Mouse (Mus musculus): ENCODE data around the gene Lrrc75a. TPM values are rescaled to one million over a fixed set of nuclear protein-coding genes. Genes with fewer than 3 reads are reported as not detected.

Gene Lrrc75a
- total and polyA plus RNA-seq, 3 experiments, result 7.0 to 8.9 TPM; not detected in 1

DNA sequence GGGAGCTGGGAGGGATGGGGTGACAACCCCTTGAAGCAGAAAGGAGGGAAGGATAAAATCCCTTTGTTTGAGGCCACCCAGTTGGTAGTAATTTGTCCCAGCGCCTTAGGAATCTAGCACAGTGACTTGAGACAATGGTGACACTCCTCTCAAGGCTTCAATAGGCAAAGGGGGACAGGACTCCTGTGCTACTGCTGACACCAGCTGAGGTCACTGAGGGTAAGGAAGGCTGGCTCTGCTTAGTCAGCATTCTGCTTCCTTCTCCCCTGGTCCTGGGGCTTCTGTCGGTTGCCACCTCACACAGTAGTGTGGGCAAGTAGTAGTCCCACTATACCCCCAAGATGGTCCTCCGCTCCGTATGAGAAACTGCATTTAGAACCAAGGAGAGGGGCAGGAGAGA is 17.2 kb downstream of the Lrrc75a start:
- H3K4me1 ChIP-seq (ENCODE audit: control insufficient read depth in 1 of 2, insufficient read depth in 2 of 2, low read length in 2 of 2), result peaks cover 0 to 8% of the 10 kb centered on the region in 2 experiments; a peak in 1 of 4 replicates

GRCm38 (mm10) chr11:62630225-62630821 is 18.0 kb downstream of the Lrrc75a start:
- Histone ChIP-seq H3K4me3 (ENCODE audit: control insufficient read depth in 1 of 2, insufficient read depth in 1 of 2, low read depth in 2 of 2, low read length in 2 of 2) (no peak overlapping the region), H3K27me3 (ENCODE audit: control insufficient read depth in 1 of 2, insufficient read depth in 2 of 2, low read length in 2 of 2) (no peaks in the 10 kb centered on the region)
- TF ChIP-seq ZMIZ1 (IDR thresholded peaks at IDR 0.05; ENCODE audit: low read depth, low read length) (no peak), ETS1 (IDR thresholded peaks at IDR 0.05; ENCODE audit: low read depth, low read length) (no peak), HCFC1 (IDR thresholded peaks at IDR 0.05; ENCODE audit: low read depth, low read length) (no peak), KAT2A (conservative IDR thresholded peaks at IDR 0.05; ENCODE audit: low read depth, low read length) (no peak), POLR2A (IDR thresholded peaks at IDR 0.05; ENCODE audit: control insufficient read depth in 1 of 2, insufficient read depth in 1 of 2, low read depth in 1 of 2, low read length in 2 of 2, poor library complexity in 1 of 2) (no peak), ZNF384 (IDR thresholded peaks at IDR 0.05; ENCODE audit: low read depth, low read length) (no peak), ELF1 (IDR thresholded peaks at IDR 0.05; ENCODE audit: low read depth, low read length) (no peak), BHLHE40 (IDR thresholded peaks at IDR 0.05; ENCODE audit: borderline replicate concordance, low read depth, low read length) (no peak), USF1 (IDR thresholded peaks at IDR 0.05; ENCODE audit: low read depth, low read length) (no peak), SIN3A (IDR thresholded peaks at IDR 0.05; ENCODE audit: low read length) (no peak), MAX (IDR thresholded peaks at IDR 0.05; ENCODE audit: low read length) (no peak)

More for the DNA sequence above, 17.2 kb downstream of the Lrrc75a start:
- Histone ChIP-seq H3K4me3 (ENCODE audit: control insufficient read depth in 1 of 2, insufficient read depth in 1 of 2, low read depth in 2 of 2, low read length in 2 of 2) (no peak overlapping the region), H3K9me3 (replicated peaks; ENCODE audit: insufficient read depth, low read length) (no peaks in the 10 kb centered on the region), H3K79me2 (ENCODE audit: control insufficient read depth, insufficient read depth, low read length, poor library complexity) (no peaks in the 10 kb centered on the region), H3K27me3 (ENCODE audit: control insufficient read depth in 1 of 2, insufficient read depth in 2 of 2, low read length in 2 of 2) (no peaks in the 10 kb centered on the region), H3K9ac (ENCODE audit: control insufficient read depth, low read depth, low read length, poor library complexity, severe bottlenecking) (no peak overlapping the region), H3K36me3 (ENCODE audit: control insufficient read depth in 1 of 2, insufficient read depth in 2 of 2, low read length in 2 of 2) (peaks cover 0 to 7% of the 10 kb centered on the region in 2 experiments; a peak in 2 of 4 replicates), H3K27ac (ENCODE audit: control insufficient read depth, low read depth, low read length) (no peak overlapping the region)
- no peak for TF ChIP-seq ZKSCAN1 (IDR thresholded peaks at IDR 0.05; ENCODE audit: low read depth, low read length)
- TF ChIP-seq JUND (IDR thresholded peaks at IDR 0.05; ENCODE audit: low read depth, low read length), result no peak
- TF ChIP-seq MXI1 (IDR thresholded peaks at IDR 0.05; ENCODE audit: low read depth, low read length), result no peak
- TF ChIP-seq E2F4 (IDR thresholded peaks at IDR 0.05; ENCODE audit: borderline replicate concordance, low read depth, low read length), result no peak
- TF ChIP-seq ZC3H11A (IDR thresholded peaks at IDR 0.05; ENCODE audit: low read depth, low read length), result no peak
- TF ChIP-seq RAD21 (IDR thresholded peaks at IDR 0.05; ENCODE audit: low read depth, low read length), result no peak
- DNase-seq (ENCODE audit: low read depth, low spot score), result no peak

More at GRCm38 (mm10) chr11:62630225-62630821, 18.0 kb downstream of the Lrrc75a start:
- DNase-seq (ENCODE audit: low read depth, low spot score), result no peak
- Histone ChIP-seq H3K36me3 (ENCODE audit: control insufficient read depth in 1 of 2, insufficient read depth in 2 of 2, low read length in 2 of 2) (peaks cover 0 to 14% of the 10 kb centered on the region in 2 experiments; a peak in 2 of 4 replicates), H3K4me1 (ENCODE audit: control insufficient read depth in 1 of 2, insufficient read depth in 2 of 2, low read length in 2 of 2) (peaks cover 3 to 15% of the 10 kb centered on the region in 2 experiments), H3K79me2 (ENCODE audit: control insufficient read depth, insufficient read depth, low read length, poor library complexity) (no peaks in the 10 kb centered on the region), H3K9ac (ENCODE audit: control insufficient read depth, low read depth, low read length, poor library complexity, severe bottlenecking) (no peak overlapping the region), H3K27ac (ENCODE audit: control insufficient read depth, low read depth, low read length) (no peak overlapping the region), H3K9me3 (replicated peaks; ENCODE audit: insufficient read depth, low read length) (no peaks in the 10 kb centered on the region)
